Mouse (Mus musculus): ENCODE measurements around the gene Tle3.

GRCm38 (mm10) chr9:61406343-61406742 lies 34.2 kb downstream of the Tle3 start:
- TF ChIP-seq CTCF (IDR thresholded peaks at IDR 0.05; ENCODE audit: borderline replicate concordance, insufficient read depth, low read length) = no peak
- TF ChIP-seq POLR2A (IDR thresholded peaks at IDR 0.05; ENCODE audit: low read depth, low read length) = no peak

All from embryonic fibroblast, embryonic 13.5 days (primary cell).